In the genomic region with DNA sequence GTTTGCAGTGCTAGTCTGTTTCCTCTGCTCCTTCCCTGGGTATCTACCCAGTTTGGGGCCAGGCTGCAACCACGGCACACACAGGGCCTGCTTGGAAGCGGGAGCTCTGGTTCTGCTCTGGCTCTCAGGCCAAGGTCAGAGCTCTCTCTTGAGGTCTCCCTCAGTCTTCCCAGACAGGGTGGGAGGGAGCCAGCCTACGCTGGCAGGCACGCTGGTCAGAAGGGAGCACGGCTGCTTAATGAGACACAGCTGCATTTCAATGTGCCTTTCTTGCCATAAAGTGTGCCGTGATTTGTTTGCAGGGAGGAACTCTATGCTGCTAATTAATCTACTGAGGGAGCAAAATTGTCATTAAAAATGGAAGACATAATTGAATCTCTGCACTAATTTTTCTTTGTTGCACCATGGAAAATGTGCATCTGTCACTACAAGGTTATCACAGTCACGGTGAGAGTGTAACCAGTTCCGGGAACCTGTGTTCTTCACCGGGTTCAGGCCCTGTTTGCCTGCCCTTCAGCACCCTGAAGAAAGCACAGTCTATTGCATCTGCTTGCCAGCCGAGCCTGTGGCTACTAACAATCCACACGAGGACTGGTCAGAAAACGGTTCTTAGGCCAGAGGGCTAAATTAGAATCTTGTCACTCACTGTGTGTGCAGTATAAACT, we compare ENCODE assay signal across 8 mouse cellular contexts. TPM values are rescaled to one million over a fixed set of nuclear protein-coding genes. Genes with fewer than 3 reads are reported as not detected.
A peak's percentile ranks its signal among the peaks of the same experiment; 100 is the strongest.
DNase-seq lines count a peak whose midpoint lies in the region; ATAC-seq and TF ChIP-seq lines count a peak whose summit lies in the region.

No protein-coding gene starts in this region.

- intact Hi-C loops in gastrocnemius, adult 2 months (cut with DNase I): no loop called here

- peak overlapping the region; percentile 67 for H3K27ac ChIP-seq in gastrocnemius, adult 2 months
- peak overlapping the region; percentile 62 for H3K27ac ChIP-seq in hindbrain, postnatal 0 days
- peak overlapping the region; percentile 85 for H3K27ac ChIP-seq in limb, embryonic 10.5 days

- no peak for TF ChIP-seq CTCF in gastrocnemius, adult 2 months (IDR thresholded peaks at IDR 0.05)
- no peak for TF ChIP-seq CTCF in hindbrain, postnatal 0 days (IDR thresholded peaks at IDR 0.05; ENCODE audit: low read depth)

- 30% methylated on average over 12 of the region's 12 CpGs for WGBS in hindbrain, postnatal 0 days
- 21% methylated on average over 12 of the region's 12 CpGs for WGBS in limb, embryonic 10.5 days

- H3K9me3 ChIP-seq in hindbrain, postnatal 0 days (ENCODE audit: low read length): no peaks in the 10 kb centered on the region
- no peaks in the 10 kb centered on the region for H3K9me3 ChIP-seq in limb, embryonic 10.5 days (replicated peaks)

- DNase-seq in ES-CJ7 (ENCODE audit: low read depth, low spot score): peak; percentile 56
- peak; percentile 56 for DNase-seq in adrenal gland, postnatal 25 days
- peak; percentile 80 for DNase-seq in gastrocnemius, adult 2 months
- DNase-seq in hindbrain, postnatal 0 days (ENCODE audit: low spot score): peak; percentile 49
- DNase-seq in limb, embryonic 10.5 days (ENCODE audit: low spot score): peak; percentile 72
- DNase-seq in right cerebral cortex, postnatal 10 days (ENCODE audit: low spot score in 2 of 2): peak; percentile 62 to 66
- DNase-seq in cerebellum, adult 9-11 months: no peak

- H3K9ac ChIP-seq in hindbrain, postnatal 0 days (replicated peaks; ENCODE audit: low read length): no peak overlapping the region

- no peak overlapping the region for H3K4me3 ChIP-seq in gastrocnemius, adult 2 months
- H3K4me3 ChIP-seq in hindbrain, postnatal 0 days (ENCODE audit: low read length): no peak overlapping the region
- no peak overlapping the region for H3K4me3 ChIP-seq in limb, embryonic 10.5 days

- H3K4me1 ChIP-seq in hindbrain, postnatal 0 days (ENCODE audit: insufficient read depth, low read length): peaks cover 7% of the 10 kb centered on the region; the same call in 1 of the 2 replicates
- H3K4me1 ChIP-seq in limb, embryonic 10.5 days: peaks cover 38% of the 10 kb centered on the region

- peaks cover 8% of the 10 kb centered on the region; the same call in 1 of the 2 replicates for H3K36me3 ChIP-seq in hindbrain, postnatal 0 days (ENCODE audit: insufficient read depth, low read length)
- H3K36me3 ChIP-seq in limb, embryonic 10.5 days: peaks cover 63% of the 10 kb centered on the region

- H3K4me2 ChIP-seq in hindbrain, postnatal 0 days (ENCODE audit: low read depth, low read length): no peak overlapping the region

- no peaks in the 10 kb centered on the region for H3K27me3 ChIP-seq in hindbrain, postnatal 0 days (ENCODE audit: insufficient read depth, low read length)
- H3K27me3 ChIP-seq in limb, embryonic 10.5 days (ENCODE audit: low read depth, poor library complexity, severe bottlenecking): no peaks in the 10 kb centered on the region

- ATAC-seq in hindbrain, postnatal 0 days: peak; percentile 60
- no peak for ATAC-seq in cerebellum, adult (ENCODE audit: insufficient number of reproducible peaks, low FRiP score, low TSS enrichment)

RNA-seq across cellular contexts. Expression of gene Bcar1, which starts 26.3 kb away (rescaled TPM):
- total RNA-seq in adrenal gland, postnatal 25 days (2021): 64.5 and 70.0 TPM in 2 replicates
- total RNA-seq in gastrocnemius, adult 2 months (2021): 10 to 100 TPM; 10.8 to 12.6 TPM
- 93.6 and 100 TPM in 2 replicates for total RNA-seq in hindbrain, postnatal 0 days (2014; rRNA removed)
- polyA plus RNA-seq in hindbrain, postnatal 0 days (2015; fragmentation: Nextera tagmentation; extraction: Ambion mirVana): 42.6 and 48.8 TPM in 2 replicates
- polyA plus RNA-seq in limb, embryonic 10.5 days (2016; fragmentation: Nextera tagmentation; extraction: Ambion mirVana): 50.2 and 50.4 TPM in 2 replicates
